Mouse (Mus musculus): ENCODE measurements at regions not wholly inside any gene's neighbourhood (a gene's known extent, or its start where the extent isn't known, plus 50 kb on each side); places are given as distances from the start of the nearest gene placed in this dataset.

GRCm38 (mm10) chr11:51911481-51911880 is 54.0 kb upstream of the Jade2 start:
- DNase-seq (ENCODE audit: low spot score): no peak

GRCm38 (mm10) chr11:51915656-51916032 is 51.8 kb upstream of the Cdkn2aipnl start:
- DNase-seq (ENCODE audit: low spot score): no peak

DNA sequence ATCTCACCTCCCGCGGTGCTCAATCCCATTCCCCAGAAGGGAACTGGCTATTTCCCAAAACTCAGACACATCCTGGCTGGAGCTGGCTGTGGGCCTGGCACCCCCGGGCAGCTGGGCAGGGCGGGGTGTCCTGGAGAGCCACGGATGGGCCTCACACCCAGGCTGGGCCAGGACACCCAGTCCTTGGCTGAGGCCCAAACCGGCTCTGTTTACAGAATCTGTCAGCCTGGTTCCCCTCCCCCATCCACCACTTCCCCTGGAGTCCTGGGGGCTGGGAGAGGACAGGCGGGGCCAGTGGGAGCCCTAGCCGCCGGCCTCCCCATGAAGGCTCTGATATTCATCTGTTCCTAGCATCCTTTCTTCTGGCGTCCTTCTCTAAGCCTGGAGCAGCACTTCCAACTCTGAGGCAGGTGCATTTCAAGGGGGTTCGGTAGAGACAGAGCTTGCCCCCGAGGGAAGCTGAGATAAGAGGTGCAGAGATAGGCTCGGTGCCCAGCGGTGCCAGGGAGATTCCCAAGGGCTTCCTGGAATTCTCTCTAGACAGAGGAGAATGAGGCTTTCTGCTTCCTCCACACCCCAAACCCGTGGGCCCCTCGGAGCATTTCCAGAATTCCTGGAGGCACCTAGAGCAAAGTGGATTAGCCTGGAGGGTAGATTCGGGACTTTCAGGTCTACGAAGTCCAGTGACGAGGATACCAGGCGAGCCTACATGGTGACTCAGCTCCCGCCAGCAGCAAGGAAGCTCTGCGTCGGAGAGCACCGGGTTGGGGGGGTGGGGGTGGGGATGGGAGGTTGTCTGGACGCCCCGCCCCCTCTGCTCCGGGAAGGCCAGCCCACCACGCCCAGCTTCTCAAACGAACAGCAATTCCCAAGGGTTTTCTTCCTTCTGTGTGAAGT is 51.2 kb upstream of the Cdkn2aipnl start:
- peak; percentile 94 for DNase-seq (ENCODE audit: low spot score)
